Mouse (Mus musculus) stomach, embryonic 15.5 days (tissue): ENCODE measurements around the gene Adcy1. TPM values are rescaled to one million over a fixed set of nuclear protein-coding genes. Genes with fewer than 3 reads are reported as not detected.
"Not testable (repeated sequence)": the region's sequence is repeated elsewhere in the genome, so short reads cannot be mapped to it uniquely, and the experiment has no call there.

Source experiments
- ATAC-seq: fragments of 200-750 bp; cut with Nextera tagmentation; 2 replicates; pipeline ENCODE4 v1.8.0; 2017; ENCODE audit warnings: low read depth, moderate number of reproducible peaks, moderate TSS enrichment; ENCODE audit not compliant: insufficient read depth, low FRiP score
- H3K27ac ChIP-seq: fragments of 300-500 bp; sonication (generic); 2 replicates; pipeline ENCODE4 v1.5.1; 2015; ENCODE audit warnings: mild to moderate bottlenecking, inconsistent platforms
- H3K27me3 ChIP-seq: fragments of 300-500 bp; sonication (generic); replicated peaks from 2 replicates; pipeline ENCODE4 v1.6.1; 2015; ENCODE audit warnings: inconsistent platforms
- H3K36me3 ChIP-seq: fragments of 300-500 bp; sonication (generic); 2 replicates; pipeline ENCODE4 v1.6.1; 2015; ENCODE audit warnings: inconsistent platforms
- H3K4me1 ChIP-seq: fragments of 300-500 bp; sonication (generic); 2 replicates; pipeline ENCODE4 v1.6.1; 2015; ENCODE audit warnings: inconsistent platforms
- H3K4me2 ChIP-seq: fragments of 300-500 bp; sonication (generic); 2 replicates; pipeline ENCODE4 v1.6.1; 2015; ENCODE audit warnings: mild to moderate bottlenecking, inconsistent platforms
- H3K4me3 ChIP-seq: fragments of 300-500 bp; sonication (generic); replicated peaks from 2 replicates; pipeline ENCODE4 v1.5.1; 2015; ENCODE audit warnings: inconsistent platforms
- H3K9ac ChIP-seq: fragments of 300-500 bp; sonication (generic); 2 replicates; pipeline ENCODE4 v1.6.1; 2015; ENCODE audit warnings: inconsistent platforms
- H3K9me3 ChIP-seq: fragments of 300-500 bp; sonication (generic); 2 replicates; pipeline ENCODE4 v1.6.1; 2016; ENCODE audit warnings: inconsistent platforms
- WGBS: fragments of 180-500 bp; shearing (Covaris S2); methylation state at CpG from one replicate; pipeline ENCODE4 v1.1.7; 2015; 5-methylcytosine and 5-hydroxymethylcytosine counted together
- polyA plus RNA-seq: library from polyadenylated mRNA; unstranded; fragments of >200 nt; fragmentation: Nextera tagmentation; extraction: Ambion mirVana; gene quantifications from 2 replicates; pipeline ENCODE4 v1.2.1, GENCODE M21; 2015

Gene Adcy1
- polyA plus RNA-seq, 1 experiment from 2014 or later, result 1.8 TPM

- H3K4me3 ChIP-seq, result no peak overlapping the region
- 24% methylated on average over 9 of the region's 9 CpGs for WGBS
- H3K9ac ChIP-seq, result no peak overlapping the region
- peaks cover 26% of the 10 kb centered on the region for H3K27me3 ChIP-seq
- no peak for ATAC-seq
- no peaks in the 10 kb centered on the region for H3K9me3 ChIP-seq
- no peaks in the 10 kb centered on the region for H3K36me3 ChIP-seq
- H3K4me2 ChIP-seq, result no peak overlapping the region
- peaks cover 20% of the 10 kb centered on the region for H3K4me1 ChIP-seq
- H3K27ac ChIP-seq, result no peak overlapping the region
These were observed 147.9 kb downstream of the Adcy1 start for GRCm38 (mm10) chr11:7211211-7211610.

- H3K27ac ChIP-seq, result no peak overlapping the region
- peak overlapping the region; percentile 97 for H3K4me2 ChIP-seq
- WGBS, result 20% methylated on average over 17 of the region's 17 CpGs
- H3K4me1 ChIP-seq, result peaks cover 20% of the 10 kb centered on the region
- H3K9ac ChIP-seq, result no peak overlapping the region
- H3K9me3 ChIP-seq, result no peaks in the 10 kb centered on the region
- no peaks in the 10 kb centered on the region for H3K36me3 ChIP-seq
- ATAC-seq, result no peak
- H3K27me3 ChIP-seq, result peaks cover 26% of the 10 kb centered on the region
- peak overlapping the region; percentile 67 for H3K4me3 ChIP-seq
These were observed 149.0 kb downstream of the Adcy1 start for GRCm38 (mm10) chr11:7212126-7212798.

- WGBS, result 3% methylated on average over 19 of the region's 19 CpGs
- H3K36me3 ChIP-seq, result no peaks in the 10 kb centered on the region
- ATAC-seq, result no peak
- H3K4me3 ChIP-seq, result peak overlapping the region; percentile 67
- H3K4me2 ChIP-seq, result peak overlapping the region; percentile 97
- peak overlapping the region; percentile 37 for H3K9ac ChIP-seq
- H3K4me1 ChIP-seq, result peaks cover 20% of the 10 kb centered on the region
- H3K27me3 ChIP-seq, result peaks cover 26% of the 10 kb centered on the region
- H3K27ac ChIP-seq, result 0 out of 2 replicates have a peak overlapping the region, but pooled peaks have one; percentile 28
- no peaks in the 10 kb centered on the region for H3K9me3 ChIP-seq
These were observed 149.8 kb downstream of the Adcy1 start for GRCm38 (mm10) chr11:7213161-7213500.

GRCm38 (mm10) chr11:7213501-7214341, 150.4 kb downstream of the Adcy1 start, which contains the start of gene Igfbp3:
TSS of gene Igfbp3 (minus strand) at chr11:7213923.
- WGBS, result under 1% methylated on average over 98 of the region's 104 CpGs
- Histone ChIP-seq H3K4me1 (peaks cover 20% of the 10 kb centered on the region), H3K36me3 (no peaks in the 10 kb centered on the region), H3K4me2 (peak within 1 kb of the TSS; percentile 97), H3K27me3 (peaks cover 26% of the 10 kb centered on the region), H3K9me3 (no peaks in the 10 kb centered on the region), H3K27ac (peak within 1 kb of the TSS; percentile 59; the same call in 1 of the 2 replicates), H3K9ac (peak within 1 kb of the TSS; percentile 37), H3K4me3 (peak within 1 kb of the TSS; percentile 67)
- ATAC-seq, result peak; percentile 68

GRCm38 (mm10) chr11:7214342-7214660, 151.0 kb downstream of the Adcy1 start:
- peaks cover 20% of the 10 kb centered on the region for H3K4me1 ChIP-seq
- no peak overlapping the region for H3K9ac ChIP-seq
- H3K27ac ChIP-seq, result no peak overlapping the region

GRCm38 (mm10) chr11:7214761-7215160, 151.5 kb downstream of the Adcy1 start:
- Histone ChIP-seq H3K36me3 (no peaks in the 10 kb centered on the region), H3K9me3 (no peaks in the 10 kb centered on the region), H3K27ac (no peak overlapping the region), H3K4me3 (peak overlapping the region; percentile 67; the same call in 1 of the 2 replicates), H3K4me1 (peaks cover 20% of the 10 kb centered on the region), H3K4me2 (peak overlapping the region; percentile 97), H3K9ac (no peak overlapping the region), H3K27me3 (peaks cover 26% of the 10 kb centered on the region)
- no peak for ATAC-seq
- 5% methylated on average over 14 of the region's 14 CpGs for WGBS

More at GRCm38 (mm10) chr11:7214342-7214660, 151.0 kb downstream of the Adcy1 start:
- Histone ChIP-seq H3K27me3 (peaks cover 26% of the 10 kb centered on the region), H3K36me3 (no peaks in the 10 kb centered on the region), H3K4me3 (peak overlapping the region; percentile 67), H3K4me2 (peak overlapping the region; percentile 97), H3K9me3 (no peaks in the 10 kb centered on the region)
- ATAC-seq, result no peak
- 3% methylated on average over 12 of the region's 12 CpGs for WGBS

GRCm38 (mm10) chr11:7215703-7216102, 152.4 kb downstream of the Adcy1 start:
- WGBS, result 13% methylated on average over 8 of the region's 8 CpGs
- peaks cover 26% of the 10 kb centered on the region for H3K27me3 ChIP-seq

GRCm38 (mm10) chr11:7221826-7222225, 158.5 kb downstream of the Adcy1 start:
- H3K4me2 ChIP-seq, H3K9ac ChIP-seq, H3K27me3 ChIP-seq, H3K36me3 ChIP-seq, H3K4me3 ChIP-seq, H3K9me3 ChIP-seq, H3K4me1 ChIP-seq, H3K27ac ChIP-seq, ATAC-seq: not testable (repeated sequence)
- 65% methylated on average over 8 of the region's 8 CpGs for WGBS

More at GRCm38 (mm10) chr11:7215703-7216102, 152.4 kb downstream of the Adcy1 start:
- no peak for ATAC-seq
- H3K27ac ChIP-seq, result no peak overlapping the region
- no peaks in the 10 kb centered on the region for H3K36me3 ChIP-seq
- H3K9ac ChIP-seq, result no peak overlapping the region
- no peak overlapping the region for H3K4me3 ChIP-seq
- H3K4me2 ChIP-seq, result no peak overlapping the region
- H3K9me3 ChIP-seq, result no peaks in the 10 kb centered on the region
- H3K4me1 ChIP-seq, result peaks cover 18% of the 10 kb centered on the region

GRCm38 (mm10) chr11:7226200-7226599, 162.9 kb downstream of the Adcy1 start:
- H3K27me3 ChIP-seq, result no peaks in the 10 kb centered on the region
- H3K9me3 ChIP-seq, result no peaks in the 10 kb centered on the region
- H3K36me3 ChIP-seq, result no peaks in the 10 kb centered on the region
- ATAC-seq, result no peak
- no peak overlapping the region for H3K4me3 ChIP-seq
- no peak overlapping the region for H3K9ac ChIP-seq
- 70% methylated on average over 2 of the region's 2 CpGs for WGBS
- H3K4me2 ChIP-seq, result no peak overlapping the region
- H3K4me1 ChIP-seq, result no peaks in the 10 kb centered on the region
- no peak overlapping the region for H3K27ac ChIP-seq

- Histone ChIP-seq H3K27me3 (no peaks in the 10 kb centered on the region), H3K27ac (no peak overlapping the region), H3K9me3 (no peaks in the 10 kb centered on the region), H3K36me3 (no peaks in the 10 kb centered on the region), H3K4me3 (no peak overlapping the region), H3K4me1 (no peaks in the 10 kb centered on the region), H3K4me2 (no peak overlapping the region), H3K9ac (no peak overlapping the region)
- peak; percentile 10; the same call in 1 of the 2 replicates for ATAC-seq
- 73% methylated on average over 7 of the region's 7 CpGs for WGBS
These were observed 163.7 kb downstream of the Adcy1 start for GRCm38 (mm10) chr11:7226810-7227550.

- Histone ChIP-seq H3K4me3 (no peak overlapping the region), H3K9ac (no peak overlapping the region), H3K27ac (no peak overlapping the region), H3K9me3 (no peaks in the 10 kb centered on the region), H3K36me3 (no peaks in the 10 kb centered on the region), H3K27me3 (no peaks in the 10 kb centered on the region), H3K4me2 (no peak overlapping the region), H3K4me1 (no peaks in the 10 kb centered on the region)
- WGBS, result 81% methylated on average over 4 of the region's 4 CpGs
- ATAC-seq, result no peak
These were observed 164.8 kb downstream of the Adcy1 start for GRCm38 (mm10) chr11:7228107-7228506.
